Mouse (Mus musculus) midbrain, postnatal 0 days (tissue): ENCODE results near the gene Adarb1. TPM values are rescaled to one million over a fixed set of nuclear protein-coding genes. Genes with fewer than 3 reads are reported as not detected.

Source experiments
- ATAC-seq: fragments of 200-750 bp; cut with Nextera tagmentation; 2 replicates; pipeline ENCODE4 v1.8.0; 2017; ENCODE audit warnings: moderate number of reproducible peaks, mild to moderate bottlenecking, moderate TSS enrichment, moderate library complexity; ENCODE audit not compliant: low FRiP score
- DNase-seq: peaks from one replicate; pipeline ENCODE4 v3.0.0-alpha.2; 2015; ENCODE audit warnings: low spot score
- H3K27ac ChIP-seq: fragments of 300-500 bp; sonication (generic); 2 replicates; pipeline ENCODE4 v1.5.1; 2014; ENCODE audit warnings: low read depth, mild to moderate bottlenecking, low read length, mixed read lengths
- H3K27me3 ChIP-seq: fragments of 300-500 bp; sonication (generic); 2 replicates; pipeline ENCODE4 v1.6.1; 2014; ENCODE audit warnings: low read length, control low read depth, mixed read lengths; ENCODE audit not compliant: insufficient read depth
- H3K36me3 ChIP-seq: fragments of 300-500 bp; sonication (generic); 2 replicates; pipeline ENCODE4 v1.6.1; 2014; ENCODE audit warnings: low read length, control low read depth, mixed read lengths; ENCODE audit not compliant: insufficient read depth
- H3K4me1 ChIP-seq: fragments of 300-500 bp; sonication (generic); 2 replicates; pipeline ENCODE4 v1.6.1; 2014; ENCODE audit warnings: mild to moderate bottlenecking, control low read depth, antibody characterized with exemption, low read length, mixed read lengths; ENCODE audit not compliant: insufficient read depth
- H3K4me2 ChIP-seq: fragments of 300-500 bp; sonication (generic); 2 replicates; pipeline ENCODE4 v1.6.1; 2014; ENCODE audit warnings: low read depth, mild to moderate bottlenecking, low read length, mixed read lengths; ENCODE audit not compliant: poor library complexity, severe bottlenecking
- H3K4me3 ChIP-seq: fragments of 300-500 bp; sonication (generic); 2 replicates; pipeline ENCODE4 v1.5.1; 2014; ENCODE audit warnings: low read depth, mild to moderate bottlenecking, low read length, moderate library complexity
- H3K9ac ChIP-seq: fragments of 300-500 bp; sonication (generic); replicated peaks from 2 replicates; pipeline ENCODE4 v1.6.1; 2014; ENCODE audit warnings: mild to moderate bottlenecking, low read length, moderate library complexity, mixed read lengths; ENCODE audit not compliant: poor library complexity, severe bottlenecking
- H3K9me3 ChIP-seq: fragments of 300-500 bp; sonication (generic); 2 replicates; pipeline ENCODE4 v1.6.1; 2016; ENCODE audit warnings: low read length, control low read depth
- CTCF ChIP-seq: IDR thresholded peaks from 2 replicates; pipeline ENCODE4 v1.5.1; 2016; ENCODE audit warnings: antibody characterized with exemption, mild to moderate bottlenecking
- WGBS: fragments of 180-500 bp; shearing (Covaris S2); extraction: QIAGEN DNeasy Blood & Tissue Kit; methylation state at CpG from one replicate; pipeline ENCODE4 v1.1.7; 2014; 5-methylcytosine and 5-hydroxymethylcytosine counted together
- polyA plus RNA-seq: library from polyadenylated mRNA; unstranded; fragments of >200 nt; fragmentation: Nextera tagmentation; extraction: Ambion mirVana; gene quantifications from 2 replicates; pipeline ENCODE4 v1.2.1, GENCODE M21; 2015
- total RNA-seq: library from RNA; depleted of rRNA; stranded (reverse); fragments of >200 nt; gene quantifications from 2 replicates; pipeline ENCODE4 v1.2.3, GENCODE M21; 2014

The Adarb1 gene
- total and polyA plus RNA-seq, 2 experiments from 2014 or later: 16.1 to 50.4 TPM

- no peak for TF ChIP-seq CTCF
- 100% methylated on average over 1 of the region's 1 CpGs for WGBS
- no peaks in the 10 kb centered on the region for H3K36me3 ChIP-seq
- H3K4me2 ChIP-seq: no peak overlapping the region
- ATAC-seq (no peak), DNase-seq (no peak)
- H3K27ac ChIP-seq: no peak overlapping the region
- no peaks in the 10 kb centered on the region for H3K27me3 ChIP-seq
- no peak overlapping the region for H3K4me3 ChIP-seq
- no peaks in the 10 kb centered on the region for H3K9me3 ChIP-seq
- no peak overlapping the region for H3K9ac ChIP-seq
- no peaks in the 10 kb centered on the region for H3K4me1 ChIP-seq
Observed at GRCm38 (mm10) chr10:77387558-77387957, 30.5 kb downstream of the Adarb1 start.

GRCm38 (mm10) chr10:77385731-77386130 lies 32.3 kb downstream of the Adarb1 start:
- DNase-seq (no peak), ATAC-seq (no peak)
- Histone ChIP-seq H3K4me1 (no peaks in the 10 kb centered on the region), H3K4me3 (no peak overlapping the region), H3K36me3 (no peaks in the 10 kb centered on the region), H3K27me3 (no peaks in the 10 kb centered on the region), H3K4me2 (no peak overlapping the region), H3K9ac (no peak overlapping the region), H3K9me3 (no peaks in the 10 kb centered on the region), H3K27ac (no peak overlapping the region)
- TF ChIP-seq CTCF: no peak
- WGBS: 79% methylated on average over 4 of the region's 4 CpGs

- no peak overlapping the region for H3K4me3 ChIP-seq
- no peaks in the 10 kb centered on the region for H3K36me3 ChIP-seq
- DNase-seq (no peak), ATAC-seq (no peak)
- WGBS: 67% methylated on average over 8 of the region's 8 CpGs
- no peak overlapping the region for H3K27ac ChIP-seq
- no peaks in the 10 kb centered on the region for H3K27me3 ChIP-seq
- no peaks in the 10 kb centered on the region for H3K4me1 ChIP-seq
- no peaks in the 10 kb centered on the region for H3K9me3 ChIP-seq
- H3K9ac ChIP-seq: no peak overlapping the region
- no peak overlapping the region for H3K4me2 ChIP-seq
- TF ChIP-seq CTCF: no peak
Observed at GRCm38 (mm10) chr10:77383045-77383444, 35.0 kb downstream of the Adarb1 start.

- WGBS: 26% methylated on average over 2 of the region's 2 CpGs
- Histone ChIP-seq H3K27me3 (no peaks in the 10 kb centered on the region), H3K36me3 (no peaks in the 10 kb centered on the region), H3K4me3 (no peak overlapping the region), H3K4me1 (no peaks in the 10 kb centered on the region), H3K9me3 (no peaks in the 10 kb centered on the region), H3K27ac (peak overlapping the region; percentile 9; the same call in 1 of the 2 replicates), H3K4me2 (no peak overlapping the region), H3K9ac (0 out of 2 replicates have a peak overlapping the region, but pooled peaks have one; percentile 13)
- TF ChIP-seq CTCF: no peak
- no peak for ATAC-seq
- no peak for DNase-seq
Observed at GRCm38 (mm10) chr10:77381191-77381590, 36.9 kb downstream of the Adarb1 start.

GRCm38 (mm10) chr10:77380716-77381115 lies 37.4 kb downstream of the Adarb1 start:
- no peaks in the 10 kb centered on the region for H3K27me3 ChIP-seq
- peak overlapping the region; percentile 9; the same call in 1 of the 2 replicates for H3K27ac ChIP-seq
- 69% methylated on average over 6 of the region's 6 CpGs for WGBS
- no peak overlapping the region for H3K4me2 ChIP-seq
- 0 out of 2 replicates have a peak overlapping the region, but pooled peaks have one; percentile 13 for H3K9ac ChIP-seq
- no peak overlapping the region for H3K4me3 ChIP-seq
- no peaks in the 10 kb centered on the region for H3K9me3 ChIP-seq
- H3K4me1 ChIP-seq: no peaks in the 10 kb centered on the region
- no peak for ATAC-seq
- no peak for DNase-seq
- no peaks in the 10 kb centered on the region for H3K36me3 ChIP-seq
- TF ChIP-seq CTCF: peak; percentile 26; the same call in 1 of the 2 replicates

GRCm38 (mm10) chr10:77379199-77379598 lies 38.9 kb downstream of the Adarb1 start:
- H3K36me3 ChIP-seq: no peaks in the 10 kb centered on the region
- H3K9me3 ChIP-seq: no peaks in the 10 kb centered on the region
- ATAC-seq: no peak
- H3K4me3 ChIP-seq: no peak overlapping the region
- no peak overlapping the region for H3K9ac ChIP-seq
- TF ChIP-seq CTCF: no peak
- no peak for DNase-seq
- H3K4me1 ChIP-seq: no peaks in the 10 kb centered on the region
- no peak overlapping the region for H3K27ac ChIP-seq
- H3K27me3 ChIP-seq: no peaks in the 10 kb centered on the region
- WGBS: 98% methylated on average over 4 of the region's 4 CpGs
- no peak overlapping the region for H3K4me2 ChIP-seq
